Mouse (Mus musculus) erythroblast, embryonic 14.5 days (primary cell): Measurements from ENCODE around the gene Pnrc2.

Experiments
- GATA1 ChIP-seq: IDR thresholded peaks from 2 replicates; pipeline ENCODE4 v1.6.1; 2012; ENCODE audit warnings: low read length, inconsistent platforms, mixed read lengths
- TAL1 ChIP-seq: IDR thresholded peaks from 3 replicates; pipeline ENCODE4 v1.6.1; 2012; ENCODE audit warnings: low read length, inconsistent platforms, mixed read lengths

- no peak for TF ChIP-seq GATA1
- TF ChIP-seq TAL1, result no peak
Measured at GRCm38 (mm10) chr4:135889146-135889883, 15.7 kb upstream of the Pnrc2 start.
